Mouse (Mus musculus) forebrain, embryonic 15.5 days (tissue): Measurements from ENCODE around the gene Prkg1. TPM values are rescaled to one million over a fixed set of nuclear protein-coding genes. Genes with fewer than 3 reads are reported as not detected.
A peak's percentile ranks its signal among the peaks of the same experiment; 100 is the strongest.

Experiments
- ATAC-seq: fragments of 200-750 bp; cut with Nextera tagmentation; replicated peaks from 2 replicates; pipeline ENCODE4 v1.8.0; 2017; ENCODE audit warnings: mild to moderate bottlenecking, moderate TSS enrichment, moderate library complexity
- H3K27ac ChIP-seq: fragments of 300-500 bp; sonication (generic); replicated peaks from 2 replicates; pipeline ENCODE4 v1.5.1; 2015; ENCODE audit warnings: mild to moderate bottlenecking, inconsistent platforms
- H3K27me3 ChIP-seq: fragments of 300-500 bp; sonication (generic); 2 replicates; pipeline ENCODE4 v1.6.1; 2015; ENCODE audit warnings: inconsistent platforms
- H3K36me3 ChIP-seq: fragments of 300-500 bp; sonication (generic); 2 replicates; pipeline ENCODE4 v1.6.1; 2015; ENCODE audit warnings: mild to moderate bottlenecking, inconsistent platforms
- H3K4me1 ChIP-seq: fragments of 300-500 bp; sonication (generic); 2 replicates; pipeline ENCODE4 v1.6.1; 2015; ENCODE audit warnings: inconsistent platforms
- H3K4me2 ChIP-seq: fragments of 300-500 bp; sonication (generic); replicated peaks from 2 replicates; pipeline ENCODE4 v1.6.1; 2015; ENCODE audit warnings: mild to moderate bottlenecking, inconsistent platforms
- H3K4me3 ChIP-seq: fragments of 300-500 bp; sonication (generic); 2 replicates; pipeline ENCODE4 v1.5.1; 2015; ENCODE audit warnings: mild to moderate bottlenecking, inconsistent platforms
- H3K9ac ChIP-seq: fragments of 300-500 bp; sonication (generic); replicated peaks from 2 replicates; pipeline ENCODE4 v1.6.1; 2015; ENCODE audit warnings: mild to moderate bottlenecking, inconsistent platforms
- H3K9me3 ChIP-seq: fragments of 300-500 bp; sonication (generic); 2 replicates; pipeline ENCODE4 v1.6.1; 2016; ENCODE audit warnings: inconsistent platforms
- WGBS: fragments of 180-500 bp; shearing (Covaris S2); methylation state at CpG from one replicate; pipeline ENCODE4 v1.1.7; 2015; ENCODE audit warnings: mixed read lengths; 5-methylcytosine and 5-hydroxymethylcytosine counted together
- polyA plus RNA-seq: library from polyadenylated mRNA; unstranded; fragments of >200 nt; fragmentation: Nextera tagmentation; extraction: Ambion mirVana; gene quantifications from 2 replicates; pipeline ENCODE4 v1.2.1, GENCODE M21; 2015

Prkg1 gene
- polyA plus RNA-seq, 1 experiment from 2014 or later = 2.2 TPM

GRCm38 (mm10) chr19:31158944-31159460 lies 605.8 kb downstream of the Prkg1 start:
- no peaks in the 10 kb centered on the region for H3K27me3 ChIP-seq
- ATAC-seq = peak; percentile 58; the same call in 1 of the 2 replicates
- no peaks in the 10 kb centered on the region for H3K36me3 ChIP-seq
- no peak overlapping the region for H3K4me3 ChIP-seq
- H3K9me3 ChIP-seq = no peaks in the 10 kb centered on the region
- H3K4me1 ChIP-seq = 0 out of 2 replicates have a peak, but pooled peaks cover under 1% of the 10 kb centered on the region
- H3K9ac ChIP-seq = no peak overlapping the region
- H3K27ac ChIP-seq = no peak overlapping the region
- WGBS = 68% methylated on average over 6 of the region's 6 CpGs
- H3K4me2 ChIP-seq = no peak overlapping the region

- 6% methylated on average over 5 of the region's 5 CpGs for WGBS
- ATAC-seq = peak; percentile 51; the same call in 1 of the 2 replicates
- H3K27me3 ChIP-seq = no peaks in the 10 kb centered on the region
- no peak overlapping the region for H3K4me2 ChIP-seq
- no peak overlapping the region for H3K9ac ChIP-seq
- H3K4me3 ChIP-seq = no peak overlapping the region
- H3K4me1 ChIP-seq = peaks cover 8% of the 10 kb centered on the region; the same call in 1 of the 2 replicates
- H3K36me3 ChIP-seq = no peaks in the 10 kb centered on the region
- no peak overlapping the region for H3K27ac ChIP-seq
- H3K9me3 ChIP-seq = no peaks in the 10 kb centered on the region
Measured at GRCm38 (mm10) chr19:31153399-31153798, 611.4 kb downstream of the Prkg1 start.

- Histone ChIP-seq H3K4me3 (no peak overlapping the region), H3K27me3 (no peaks in the 10 kb centered on the region), H3K4me1 (peaks cover 8% of the 10 kb centered on the region; the same call in 1 of the 2 replicates), H3K27ac (no peak overlapping the region), H3K9me3 (no peaks in the 10 kb centered on the region), H3K36me3 (no peaks in the 10 kb centered on the region), H3K4me2 (no peak overlapping the region), H3K9ac (no peak overlapping the region)
- ATAC-seq = no peak
- 97% methylated on average over 2 of the region's 2 CpGs for WGBS
Measured at GRCm38 (mm10) chr19:31149902-31150301, 614.9 kb downstream of the Prkg1 start.

- Histone ChIP-seq H3K36me3 (no peaks in the 10 kb centered on the region), H3K9me3 (no peaks in the 10 kb centered on the region), H3K4me1 (no peaks in the 10 kb centered on the region), H3K4me3 (no peak overlapping the region), H3K9ac (no peak overlapping the region), H3K27me3 (no peaks in the 10 kb centered on the region), H3K27ac (no peak overlapping the region), H3K4me2 (no peak overlapping the region)
- 98% methylated on average over 2 of the region's 2 CpGs for WGBS
- ATAC-seq = no peak
Measured at GRCm38 (mm10) chr19:31147457-31147856, 617.4 kb downstream of the Prkg1 start.

- no peak for ATAC-seq
- no peak overlapping the region for H3K27ac ChIP-seq
- WGBS = 49% methylated on average over 3 of the region's 3 CpGs
Measured at GRCm38 (mm10) chr19:31146156-31146555, 618.7 kb downstream of the Prkg1 start.

GRCm38 (mm10) chr19:31141905-31142304 lies 622.9 kb downstream of the Prkg1 start:
- Histone ChIP-seq H3K4me1 (no peaks in the 10 kb centered on the region), H3K27ac (no peak overlapping the region), H3K4me2 (no peak overlapping the region), H3K4me3 (no peak overlapping the region), H3K36me3 (no peaks in the 10 kb centered on the region), H3K9ac (no peak overlapping the region), H3K9me3 (no peaks in the 10 kb centered on the region), H3K27me3 (no peaks in the 10 kb centered on the region)
- peak; percentile 60; the same call in 1 of the 2 replicates for ATAC-seq
- 53% methylated on average over 7 of the region's 7 CpGs for WGBS

More at GRCm38 (mm10) chr19:31146156-31146555, 618.7 kb downstream of the Prkg1 start:
- H3K4me3 ChIP-seq = no peak overlapping the region
- no peak overlapping the region for H3K9ac ChIP-seq
- H3K36me3 ChIP-seq = no peaks in the 10 kb centered on the region
- H3K27me3 ChIP-seq = no peaks in the 10 kb centered on the region
- no peaks in the 10 kb centered on the region for H3K9me3 ChIP-seq
- H3K4me1 ChIP-seq = no peaks in the 10 kb centered on the region
- no peak overlapping the region for H3K4me2 ChIP-seq

- ATAC-seq = no peak
- Histone ChIP-seq H3K4me2 (no peak overlapping the region), H3K36me3 (no peaks in the 10 kb centered on the region), H3K27me3 (no peaks in the 10 kb centered on the region), H3K4me1 (peaks cover 7% of the 10 kb centered on the region; the same call in 1 of the 2 replicates), H3K9me3 (no peaks in the 10 kb centered on the region), H3K4me3 (no peak overlapping the region), H3K9ac (no peak overlapping the region), H3K27ac (no peak overlapping the region)
- WGBS = 2% methylated on average over 2 of the region's 2 CpGs
Measured at GRCm38 (mm10) chr19:31136316-31136715, 628.5 kb downstream of the Prkg1 start.

GRCm38 (mm10) chr19:31132614-31133013 lies 632.2 kb downstream of the Prkg1 start:
- peaks cover 7% of the 10 kb centered on the region; the same call in 1 of the 2 replicates for H3K4me1 ChIP-seq
- no peak overlapping the region for H3K4me3 ChIP-seq
- no peak for ATAC-seq
- H3K27me3 ChIP-seq = no peaks in the 10 kb centered on the region
- H3K27ac ChIP-seq = no peak overlapping the region
- no peak overlapping the region for H3K9ac ChIP-seq
- H3K36me3 ChIP-seq = no peaks in the 10 kb centered on the region
- H3K4me2 ChIP-seq = no peak overlapping the region
- WGBS = 83% methylated on average over 8 of the region's 8 CpGs
- no peaks in the 10 kb centered on the region for H3K9me3 ChIP-seq

GRCm38 (mm10) chr19:31124628-31125027 lies 640.2 kb downstream of the Prkg1 start:
- no peak overlapping the region for H3K9ac ChIP-seq
- H3K27ac ChIP-seq = no peak overlapping the region
- H3K4me3 ChIP-seq = no peak overlapping the region
- H3K9me3 ChIP-seq = no peaks in the 10 kb centered on the region
- no peaks in the 10 kb centered on the region for H3K36me3 ChIP-seq
- H3K4me1 ChIP-seq = no peaks in the 10 kb centered on the region
- H3K27me3 ChIP-seq = no peaks in the 10 kb centered on the region
- H3K4me2 ChIP-seq = no peak overlapping the region
- WGBS = 87% methylated on average over 3 of the region's 3 CpGs
- ATAC-seq = no peak

- H3K9ac ChIP-seq = no peak overlapping the region
- peak; percentile 90 for ATAC-seq
- H3K4me3 ChIP-seq = no peak overlapping the region
- peaks cover 10% of the 10 kb centered on the region for H3K4me1 ChIP-seq
- WGBS = 11% methylated on average over 4 of the region's 4 CpGs
- no peak overlapping the region for H3K4me2 ChIP-seq
- H3K9me3 ChIP-seq = no peaks in the 10 kb centered on the region
- H3K36me3 ChIP-seq = no peaks in the 10 kb centered on the region
- H3K27ac ChIP-seq = no peak overlapping the region
- H3K27me3 ChIP-seq = no peaks in the 10 kb centered on the region
Measured at GRCm38 (mm10) chr19:31114690-31115089, 650.1 kb downstream of the Prkg1 start.

GRCm38 (mm10) chr19:31106835-31107554 lies 657.8 kb downstream of the Prkg1 start:
- ATAC-seq = no peak
- 43% methylated on average over 9 of the region's 9 CpGs for WGBS

GRCm38 (mm10) chr19:31106036-31106435 lies 658.8 kb downstream of the Prkg1 start:
- ATAC-seq = no peak
- 19% methylated on average over 3 of the region's 3 CpGs for WGBS
- Histone ChIP-seq H3K27ac (no peak overlapping the region), H3K4me3 (no peak overlapping the region), H3K27me3 (no peaks in the 10 kb centered on the region), H3K9ac (no peak overlapping the region), H3K36me3 (no peaks in the 10 kb centered on the region), H3K9me3 (no peaks in the 10 kb centered on the region), H3K4me1 (no peaks in the 10 kb centered on the region), H3K4me2 (no peak overlapping the region)

More at GRCm38 (mm10) chr19:31106835-31107554, 657.8 kb downstream of the Prkg1 start:
- Histone ChIP-seq H3K4me1 (no peaks in the 10 kb centered on the region), H3K36me3 (no peaks in the 10 kb centered on the region), H3K4me2 (no peak overlapping the region), H3K27me3 (no peaks in the 10 kb centered on the region), H3K9ac (no peak overlapping the region), H3K4me3 (no peak overlapping the region), H3K9me3 (no peaks in the 10 kb centered on the region), H3K27ac (no peak overlapping the region)
